Mouse (Mus musculus): Measurements from ENCODE around the gene Pigq. TPM values are rescaled to one million over a fixed set of nuclear protein-coding genes. Genes with fewer than 3 reads are reported as not detected.
A peak's percentile ranks its signal among the peaks of the same experiment; 100 is the strongest.

Gene Pigq
- polyA plus RNA-seq, 1 experiment from 2014 or later, result 60.8 TPM

GRCm38 (mm10) chr17:25893975-25894617, 50.6 kb downstream of the Pigq start:
- H3K9ac ChIP-seq, result no peak overlapping the region
- H3K9me3 ChIP-seq, result no peaks in the 10 kb centered on the region
- 35% methylated on average over 2 of the region's 2 CpGs for WGBS
- H3K4me1 ChIP-seq, result no peaks in the 10 kb centered on the region
- ATAC-seq (ENCODE audit: insufficient read depth, low FRiP score, low read depth), result no peak; the same call in 1 of the 2 replicates
- H3K27ac ChIP-seq, result 0 out of 2 replicates have a peak overlapping the region, but pooled peaks have one; percentile 0
- H3K36me3 ChIP-seq, result peaks cover 10% of the 10 kb centered on the region
- no peaks in the 10 kb centered on the region for H3K27me3 ChIP-seq (replicated peaks)
- no peak overlapping the region for H3K4me3 ChIP-seq (replicated peaks)
- no peak overlapping the region for H3K4me2 ChIP-seq

GRCm38 (mm10) chr17:25888837-25889236, 55.9 kb downstream of the Pigq start:
- Histone ChIP-seq H3K27me3 (replicated peaks) (no peaks in the 10 kb centered on the region), H3K4me1 (no peaks in the 10 kb centered on the region), H3K4me3 (replicated peaks) (no peak overlapping the region), H3K36me3 (peaks cover 23% of the 10 kb centered on the region), H3K9me3 (no peaks in the 10 kb centered on the region), H3K9ac (no peak overlapping the region), H3K4me2 (no peak overlapping the region), H3K27ac (no peak overlapping the region)
- ATAC-seq (ENCODE audit: insufficient read depth, low FRiP score, low read depth), result no peak
- WGBS, result 84% methylated on average over 3 of the region's 3 CpGs

GRCm38 (mm10) chr17:25887467-25887866, 57.3 kb downstream of the Pigq start:
- no peak for ATAC-seq (ENCODE audit: insufficient read depth, low FRiP score, low read depth)
- no peaks in the 10 kb centered on the region for H3K4me1 ChIP-seq
- no peak overlapping the region for H3K9ac ChIP-seq
- peaks cover 32% of the 10 kb centered on the region for H3K36me3 ChIP-seq
- H3K9me3 ChIP-seq, result no peaks in the 10 kb centered on the region
- WGBS, result 79% methylated on average over 10 of the region's 10 CpGs
- no peak overlapping the region for H3K27ac ChIP-seq
- no peak overlapping the region for H3K4me3 ChIP-seq (replicated peaks)
- no peaks in the 10 kb centered on the region for H3K27me3 ChIP-seq (replicated peaks)
- H3K4me2 ChIP-seq, result no peak overlapping the region

GRCm38 (mm10) chr17:25886806-25887205, 57.9 kb downstream of the Pigq start:
- ATAC-seq (ENCODE audit: insufficient read depth, low FRiP score, low read depth), result no peak
- H3K36me3 ChIP-seq, result peaks cover 32% of the 10 kb centered on the region
- H3K9me3 ChIP-seq, result no peaks in the 10 kb centered on the region
- no peak overlapping the region for H3K27ac ChIP-seq
- H3K27me3 ChIP-seq (replicated peaks), result no peaks in the 10 kb centered on the region
- H3K4me2 ChIP-seq, result no peak overlapping the region
- no peak overlapping the region for H3K9ac ChIP-seq
- H3K4me3 ChIP-seq (replicated peaks), result no peak overlapping the region
- H3K4me1 ChIP-seq, result no peaks in the 10 kb centered on the region

GRCm38 (mm10) chr17:25885636-25886035, 59.1 kb downstream of the Pigq start:
- Histone ChIP-seq H3K9me3 (no peaks in the 10 kb centered on the region), H3K4me2 (no peak overlapping the region), H3K4me3 (replicated peaks) (no peak overlapping the region), H3K36me3 (peaks cover 32% of the 10 kb centered on the region), H3K27me3 (replicated peaks) (no peaks in the 10 kb centered on the region), H3K27ac (no peak overlapping the region), H3K9ac (no peak overlapping the region), H3K4me1 (0 out of 2 replicates have a peak, but pooled peaks cover 8% of the 10 kb centered on the region)
- WGBS, result 62% methylated on average over 4 of the region's 4 CpGs
- no peak for ATAC-seq (ENCODE audit: insufficient read depth, low FRiP score, low read depth)

GRCm38 (mm10) chr17:25883824-25884223, 60.9 kb downstream of the Pigq start:
- Histone ChIP-seq H3K27me3 (replicated peaks) (no peaks in the 10 kb centered on the region), H3K4me3 (replicated peaks) (no peak overlapping the region), H3K27ac (no peak overlapping the region), H3K9me3 (no peaks in the 10 kb centered on the region), H3K36me3 (peaks cover 22% of the 10 kb centered on the region), H3K4me1 (peaks cover 16% of the 10 kb centered on the region; the same call in 1 of the 2 replicates), H3K9ac (no peak overlapping the region), H3K4me2 (no peak overlapping the region)
- 88% methylated on average over 3 of the region's 3 CpGs for WGBS
- no peak for ATAC-seq (ENCODE audit: insufficient read depth, low FRiP score, low read depth)

GRCm38 (mm10) chr17:25883268-25883667, 61.5 kb downstream of the Pigq start:
- H3K9ac ChIP-seq, result no peak overlapping the region
- no peak overlapping the region for H3K4me2 ChIP-seq
- peaks cover 22% of the 10 kb centered on the region for H3K36me3 ChIP-seq
- WGBS, result 88% methylated on average over 8 of the region's 8 CpGs
- no peaks in the 10 kb centered on the region for H3K27me3 ChIP-seq (replicated peaks)
- H3K4me3 ChIP-seq (replicated peaks), result no peak overlapping the region
- no peak for ATAC-seq (ENCODE audit: insufficient read depth, low FRiP score, low read depth)
- no peak overlapping the region for H3K27ac ChIP-seq
- peaks cover 16% of the 10 kb centered on the region; the same call in 1 of the 2 replicates for H3K4me1 ChIP-seq
- H3K9me3 ChIP-seq, result no peaks in the 10 kb centered on the region

GRCm38 (mm10) chr17:25882306-25882705, 62.4 kb downstream of the Pigq start:
- Histone ChIP-seq H3K4me1 (peaks cover 16% of the 10 kb centered on the region; the same call in 1 of the 2 replicates), H3K4me3 (replicated peaks) (no peak overlapping the region), H3K9me3 (no peaks in the 10 kb centered on the region), H3K36me3 (peaks cover 17% of the 10 kb centered on the region), H3K27ac (no peak overlapping the region), H3K27me3 (replicated peaks) (no peaks in the 10 kb centered on the region), H3K9ac (no peak overlapping the region), H3K4me2 (no peak overlapping the region)
- ATAC-seq (ENCODE audit: insufficient read depth, low FRiP score, low read depth), result no peak
- 30% methylated on average over 5 of the region's 5 CpGs for WGBS

GRCm38 (mm10) chr17:25881691-25882090, 63.0 kb downstream of the Pigq start:
- H3K4me3 ChIP-seq (replicated peaks), result no peak overlapping the region
- ATAC-seq (ENCODE audit: insufficient read depth, low FRiP score, low read depth), result no peak
- no peak overlapping the region for H3K27ac ChIP-seq
- no peaks in the 10 kb centered on the region for H3K27me3 ChIP-seq (replicated peaks)
- H3K9me3 ChIP-seq, result no peaks in the 10 kb centered on the region
- H3K4me1 ChIP-seq, result peaks cover 21% of the 10 kb centered on the region
- H3K4me2 ChIP-seq, result no peak overlapping the region
- peaks cover 17% of the 10 kb centered on the region for H3K36me3 ChIP-seq
- WGBS, result 45% methylated on average over 4 of the region's 4 CpGs
- no peak overlapping the region for H3K9ac ChIP-seq

- H3K36me3 ChIP-seq, result peaks cover 17% of the 10 kb centered on the region
- no peaks in the 10 kb centered on the region for H3K27me3 ChIP-seq (replicated peaks)
- peaks cover 27% of the 10 kb centered on the region for H3K4me1 ChIP-seq
- H3K4me2 ChIP-seq, result no peak overlapping the region
- H3K27ac ChIP-seq, result no peak overlapping the region
- peak; percentile 47 for ATAC-seq (ENCODE audit: insufficient read depth, low FRiP score, low read depth)
- H3K9me3 ChIP-seq, result no peaks in the 10 kb centered on the region
- 19% methylated on average over 5 of the region's 5 CpGs for WGBS
- no peak overlapping the region for H3K4me3 ChIP-seq (replicated peaks)
- H3K9ac ChIP-seq, result no peak overlapping the region
Observed at GRCm38 (mm10) chr17:25880913-25881641, 63.7 kb downstream of the Pigq start.

GRCm38 (mm10) chr17:25880196-25880910, 64.4 kb downstream of the Pigq start, which contains the start of gene Wfikkn1:
TSS of gene Wfikkn1 (minus strand) at chr17:25880858.
- ATAC-seq (ENCODE audit: insufficient read depth, low FRiP score, low read depth), result no peak
- WGBS, result 40% methylated on average over 5 of the region's 5 CpGs
- Histone ChIP-seq H3K4me1 (peaks cover 31% of the 10 kb centered on the region), H3K9ac (no peak within 1 kb of the TSS), H3K27ac (no peak within 1 kb of the TSS), H3K9me3 (no peaks in the 10 kb centered on the region), H3K36me3 (peaks cover 17% of the 10 kb centered on the region), H3K4me3 (replicated peaks) (no peak within 1 kb of the TSS), H3K4me2 (no peak within 1 kb of the TSS), H3K27me3 (replicated peaks) (no peaks in the 10 kb centered on the region)

- Histone ChIP-seq H3K27ac (no peak overlapping the region), H3K9ac (no peak overlapping the region), H3K4me2 (no peak overlapping the region), H3K27me3 (replicated peaks) (no peaks in the 10 kb centered on the region), H3K36me3 (peaks cover 17% of the 10 kb centered on the region), H3K9me3 (no peaks in the 10 kb centered on the region), H3K4me3 (replicated peaks) (no peak overlapping the region), H3K4me1 (peaks cover 31% of the 10 kb centered on the region)
- ATAC-seq (ENCODE audit: insufficient read depth, low FRiP score, low read depth), result no peak
- 75% methylated on average over 8 of the region's 8 CpGs for WGBS
Observed at GRCm38 (mm10) chr17:25879750-25880149, 65.0 kb downstream of the Pigq start.

Data from stomach, embryonic 15.5 days (tissue).